Mouse (Mus musculus): ENCODE results near the gene Adamtsl1.

Gene Adamtsl1

GRCm38 (mm10) chr4:86177471-86177870, 663.5 kb downstream of the Adamtsl1 start:
- DNase-seq (ENCODE audit: extremely low read depth, insufficient read length, low spot score) = no peak

- DNase-seq (ENCODE audit: extremely low read depth, insufficient read length, low spot score) = no peak
Measured at GRCm38 (mm10) chr4:86178116-86178515, 664.1 kb downstream of the Adamtsl1 start.

- no peak for DNase-seq (ENCODE audit: extremely low read depth, insufficient read length, low spot score)
Measured at GRCm38 (mm10) chr4:86183701-86184173, 669.8 kb downstream of the Adamtsl1 start.

GRCm38 (mm10) chr4:86189853-86190252, 675.9 kb downstream of the Adamtsl1 start:
- DNase-seq (ENCODE audit: extremely low read depth, insufficient read length, low spot score) = no peak

- DNase-seq (ENCODE audit: extremely low read depth, insufficient read length, low spot score) = no peak
Measured at GRCm38 (mm10) chr4:86191195-86191594, 677.2 kb downstream of the Adamtsl1 start.

GRCm38 (mm10) chr4:86201766-86202165, 687.8 kb downstream of the Adamtsl1 start:
- no peak for DNase-seq (ENCODE audit: extremely low read depth, insufficient read length, low spot score)

GRCm38 (mm10) chr4:86203288-86203687, 689.3 kb downstream of the Adamtsl1 start:
- no peak for DNase-seq (ENCODE audit: extremely low read depth, insufficient read length, low spot score)

- DNase-seq (ENCODE audit: extremely low read depth, insufficient read length, low spot score) = no peak
Measured at GRCm38 (mm10) chr4:86224875-86225274, 710.9 kb downstream of the Adamtsl1 start.

GRCm38 (mm10) chr4:86227096-86227495, 713.1 kb downstream of the Adamtsl1 start:
- no peak for DNase-seq (ENCODE audit: extremely low read depth, insufficient read length, low spot score)

GRCm38 (mm10) chr4:86233197-86233596, 719.2 kb downstream of the Adamtsl1 start:
- no peak for DNase-seq (ENCODE audit: extremely low read depth, insufficient read length, low spot score)

GRCm38 (mm10) chr4:86241854-86242424, 728.0 kb downstream of the Adamtsl1 start:
- no peak for DNase-seq (ENCODE audit: extremely low read depth, insufficient read length, low spot score)

GRCm38 (mm10) chr4:86270085-86270484, 756.1 kb downstream of the Adamtsl1 start:
- no peak for DNase-seq (ENCODE audit: extremely low read depth, insufficient read length, low spot score)

- no peak for DNase-seq (ENCODE audit: extremely low read depth, insufficient read length, low spot score)
Measured at GRCm38 (mm10) chr4:86273703-86274355, 759.9 kb downstream of the Adamtsl1 start.

GRCm38 (mm10) chr4:86274663-86275062, 760.7 kb downstream of the Adamtsl1 start:
- DNase-seq (ENCODE audit: extremely low read depth, insufficient read length, low spot score) = no peak

- DNase-seq (ENCODE audit: extremely low read depth, insufficient read length, low spot score) = no peak
Measured at GRCm38 (mm10) chr4:86276021-86276813, 762.2 kb downstream of the Adamtsl1 start.

GRCm38 (mm10) chr4:86278546-86278945, 764.6 kb downstream of the Adamtsl1 start:
- no peak for DNase-seq (ENCODE audit: extremely low read depth, insufficient read length, low spot score)

- DNase-seq (ENCODE audit: extremely low read depth, insufficient read length, low spot score) = no peak
Measured at GRCm38 (mm10) chr4:86286572-86286971, 772.6 kb downstream of the Adamtsl1 start.

GRCm38 (mm10) chr4:86288264-86288663, 774.3 kb downstream of the Adamtsl1 start:
- no peak for DNase-seq (ENCODE audit: extremely low read depth, insufficient read length, low spot score)

GRCm38 (mm10) chr4:86289511-86290273, 775.7 kb downstream of the Adamtsl1 start:
- DNase-seq (ENCODE audit: extremely low read depth, insufficient read length, low spot score) = no peak

- DNase-seq (ENCODE audit: extremely low read depth, insufficient read length, low spot score) = no peak
Measured at GRCm38 (mm10) chr4:86294828-86295251, 780.9 kb downstream of the Adamtsl1 start.

GRCm38 (mm10) chr4:86301469-86301868, 787.5 kb downstream of the Adamtsl1 start:
- DNase-seq (ENCODE audit: extremely low read depth, insufficient read length, low spot score) = no peak

Data from 3134 (cell line).